Mouse (Mus musculus): ENCODE results near the gene Defb10.
"Not testable (repeated sequence)": the region's sequence is repeated elsewhere in the genome, so short reads cannot be mapped to it uniquely, and the experiment has no call there.

Gene Defb10

GRCm38 (mm10) chr8:21858586-21858985 is at the start of gene Defb10:
TSS of gene Defb10 (plus strand) at chr8:21858901.
- not testable (repeated sequence) for DNase-seq (ENCODE audit: low spot score)

- not testable (repeated sequence) for DNase-seq (ENCODE audit: low spot score)
These were observed 26.6 kb downstream of the Defb10 start, which contains the start of gene Defb9 for GRCm38 (mm10) chr8:21885321-21885720. TSS of gene Defb9 (minus strand) at chr8:21885421.

- not testable (repeated sequence) for DNase-seq (ENCODE audit: low spot score)
These were observed 47.6 kb downstream of the Defb10 start, which contains the start of gene Defb11 for GRCm38 (mm10) chr8:21906290-21906689. TSS of gene Defb11 (minus strand) at chr8:21906412.
